Mouse (Mus musculus) kidney, adult 2 months (tissue): ENCODE measurements around the gene Zfp689.

Experiments used
- CTCF ChIP-seq: fragments of 200-500 bp; conservative IDR thresholded peaks from 2 replicates; pipeline ENCODE4 v1.5.1; 2011; ENCODE audit warnings: low read depth, mild to moderate bottlenecking, control low read depth, low read length, moderate library complexity, mixed read lengths; ENCODE audit not compliant: insufficient read depth, insufficient read length
- POLR2A ChIP-seq: fragments of 200-500 bp; IDR thresholded peaks from one replicate; pipeline ENCODE4 v1.6.1; 2011; ENCODE audit warnings: low read depth, low read length, control low read depth

DNA sequence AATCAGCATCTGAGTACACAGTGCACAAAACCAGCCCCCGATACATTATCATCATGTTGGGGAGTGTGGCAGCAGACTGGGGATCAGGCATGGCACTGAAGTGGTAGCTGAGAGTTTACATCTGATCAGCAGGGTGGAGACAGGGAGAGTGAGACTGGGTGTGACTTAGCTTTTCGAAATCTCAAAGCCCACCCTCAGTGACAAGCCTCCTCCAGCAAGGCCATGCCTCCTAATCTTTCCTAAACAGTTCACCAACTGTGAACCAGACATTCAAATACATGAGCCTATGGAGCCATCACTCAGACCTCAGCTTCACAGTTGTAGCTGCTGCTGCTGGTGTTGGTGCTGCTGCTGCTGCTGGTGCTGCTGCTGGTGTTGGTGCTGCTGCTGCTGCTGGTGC lies 37.5 kb downstream of the Zfp689 start:
- TF ChIP-seq CTCF (no peak), POLR2A (no peak)
